8 mouse cellular contexts compared by ENCODE assay signal in the genomic region with DNA sequence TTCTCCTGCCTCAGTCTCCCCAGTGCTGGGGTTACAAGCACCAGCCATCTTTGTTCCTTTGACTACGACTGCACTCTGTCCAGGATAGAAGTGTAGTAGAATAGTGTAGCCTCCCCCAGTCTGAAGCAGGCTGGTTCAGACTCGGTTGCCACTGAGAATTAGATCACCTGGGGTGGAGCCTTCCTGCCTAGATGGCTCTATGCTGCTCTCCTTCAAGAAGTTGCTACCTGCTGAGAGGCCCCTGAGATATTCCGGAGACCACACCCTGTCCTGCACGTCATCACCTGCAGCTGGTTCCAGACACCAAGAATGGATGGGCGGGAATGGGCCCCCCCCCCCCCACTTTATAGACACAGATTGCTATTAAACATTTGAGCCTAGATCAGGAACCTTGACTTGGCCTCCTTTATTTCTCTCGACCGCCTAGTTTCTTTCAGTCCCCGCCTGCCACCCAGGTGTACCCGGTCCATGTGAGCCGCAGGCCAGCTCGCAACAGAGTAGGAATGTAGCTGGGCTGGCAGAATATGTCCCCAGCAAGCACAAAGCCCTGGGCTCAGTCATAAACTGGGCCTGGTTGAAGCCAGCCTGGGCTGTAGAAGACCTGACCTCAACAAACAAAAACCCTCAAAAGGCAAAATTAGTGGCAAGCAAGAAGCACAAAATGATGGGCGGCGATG. TPM values are rescaled to one million over a fixed set of nuclear protein-coding genes. Genes with fewer than 3 reads are reported as not detected.
DNase-seq lines count a peak whose midpoint lies in the region; ATAC-seq and TF ChIP-seq lines count a peak whose summit lies in the region.

No protein-coding gene starts in this region.

- no peak for TF ChIP-seq CTCF in kidney, adult 2 months (conservative IDR thresholded peaks at IDR 0.05; ENCODE audit: insufficient read depth, insufficient read length, low read depth, low read length)

- no peak overlapping the region for H3K4me3 ChIP-seq in embryonic facial prominence, embryonic 13.5 days
- no peak overlapping the region for H3K4me3 ChIP-seq in embryonic facial prominence, embryonic 10.5 days
- no peak overlapping the region for H3K4me3 ChIP-seq in kidney, adult 2 months (ENCODE audit: insufficient read depth, low read depth, low read length)
- H3K4me3 ChIP-seq in midbrain, embryonic 13.5 days (replicated peaks) = no peak overlapping the region

- no peaks in the 10 kb centered on the region for H3K27me3 ChIP-seq in embryonic facial prominence, embryonic 13.5 days
- H3K27me3 ChIP-seq in embryonic facial prominence, embryonic 10.5 days (replicated peaks; ENCODE audit: low read depth, poor library complexity, severe bottlenecking) = no peaks in the 10 kb centered on the region
- H3K27me3 ChIP-seq in kidney, adult 2 months (replicated peaks; ENCODE audit: control insufficient read depth, insufficient read depth, low read length) = no peaks in the 10 kb centered on the region
- no peaks in the 10 kb centered on the region for H3K27me3 ChIP-seq in midbrain, embryonic 13.5 days

- 0 out of 2 replicates have a peak overlapping the region, but pooled peaks have one; percentile 46 for H3K9ac ChIP-seq in embryonic facial prominence, embryonic 13.5 days
- H3K9ac ChIP-seq in midbrain, embryonic 13.5 days (replicated peaks) = no peak overlapping the region

- H3K4me2 ChIP-seq in embryonic facial prominence, embryonic 13.5 days = no peak overlapping the region
- H3K4me2 ChIP-seq in midbrain, embryonic 13.5 days (replicated peaks) = no peak overlapping the region

- DNase-seq in embryonic facial prominence, embryonic 10.5 days (ENCODE audit: low spot score) = no peak
- DNase-seq in kidney, adult 2 months = no peak
- DNase-seq in kidney, adult 11 months = no peak
- peak; percentile 80 for DNase-seq in ZHBTc4 (ENCODE audit: low read depth, low spot score)
- no peak for DNase-seq in yolk sac, embryonic 10.5 days (ENCODE audit: low spot score)
- DNase-seq in cerebellum, adult 9-11 months = no peak

- WGBS in embryonic facial prominence, embryonic 13.5 days = 83% methylated on average over 13 of the region's 13 CpGs
- 92% methylated on average over 13 of the region's 13 CpGs for WGBS in embryonic facial prominence, embryonic 10.5 days
- WGBS in kidney, adult 2 months = 66% methylated on average over 13 of the region's 13 CpGs
- 87% methylated on average over 13 of the region's 13 CpGs for WGBS in midbrain, embryonic 13.5 days

- no peak for ATAC-seq in embryonic facial prominence, embryonic 13.5 days (ENCODE audit: insufficient number of reproducible peaks, insufficient read depth, low FRiP score, low TSS enrichment, low read depth)
- ATAC-seq in midbrain, embryonic 13.5 days = no peak

- peaks cover 74% of the 10 kb centered on the region for H3K4me1 ChIP-seq in embryonic facial prominence, embryonic 13.5 days
- H3K4me1 ChIP-seq in embryonic facial prominence, embryonic 10.5 days = peaks cover 40% of the 10 kb centered on the region
- peaks cover 9% of the 10 kb centered on the region for H3K4me1 ChIP-seq in kidney, adult 2 months (ENCODE audit: control insufficient read depth, insufficient read depth, low read length)
- H3K4me1 ChIP-seq in midbrain, embryonic 13.5 days (replicated peaks) = peaks cover 38% of the 10 kb centered on the region

- no peaks in the 10 kb centered on the region for H3K9me3 ChIP-seq in embryonic facial prominence, embryonic 13.5 days
- peaks cover 3% of the 10 kb centered on the region; the same call in 1 of the 2 replicates for H3K9me3 ChIP-seq in embryonic facial prominence, embryonic 10.5 days
- H3K9me3 ChIP-seq in midbrain, embryonic 13.5 days = no peaks in the 10 kb centered on the region

- H3K27ac ChIP-seq in embryonic facial prominence, embryonic 13.5 days = peak overlapping the region; percentile 68; the same call in 1 of the 2 replicates
- H3K27ac ChIP-seq in embryonic facial prominence, embryonic 10.5 days (replicated peaks) = no peak overlapping the region
- peak overlapping the region; percentile 60 for H3K27ac ChIP-seq in kidney, adult 2 months (ENCODE audit: insufficient read depth, low read depth, low read length)
- H3K27ac ChIP-seq in midbrain, embryonic 13.5 days = peak overlapping the region; percentile 84

- peaks cover 41% of the 10 kb centered on the region for H3K36me3 ChIP-seq in embryonic facial prominence, embryonic 13.5 days
- peaks cover 79% of the 10 kb centered on the region for H3K36me3 ChIP-seq in embryonic facial prominence, embryonic 10.5 days (replicated peaks)
- H3K36me3 ChIP-seq in kidney, adult 2 months (ENCODE audit: control insufficient read depth, insufficient read depth, low read length) = no peaks in the 10 kb centered on the region
- H3K36me3 ChIP-seq in midbrain, embryonic 13.5 days = peaks cover 39% of the 10 kb centered on the region

- TF ChIP-seq POLR2A in kidney, adult 2 months (IDR thresholded peaks at IDR 0.05; ENCODE audit: low read depth, low read length) = no peak

RNA-seq across cellular contexts. Expression of a gene that starts 19.6 kb away (rescaled TPM):
- 130 TPM in 2 replicates for polyA plus RNA-seq in embryonic facial prominence, embryonic 13.5 days (2015; fragmentation: Nextera tagmentation; extraction: Ambion mirVana)
- 114 and 122 TPM in 2 replicates for polyA plus RNA-seq in embryonic facial prominence, embryonic 10.5 days (2016; fragmentation: Nextera tagmentation; extraction: Ambion mirVana)
- 22.4 and 24.0 TPM in 2 replicates for polyA plus RNA-seq in kidney, adult 2 months (2012; rRNA removed)
- polyA plus RNA-seq in midbrain, embryonic 13.5 days (2015; fragmentation: Nextera tagmentation; extraction: Ambion mirVana) = 89.6 and 96.6 TPM in 2 replicates
